Mouse (Mus musculus) liver (tissue): ENCODE measurements at regions not wholly inside any gene's neighbourhood (a gene's known extent, or its start where the extent isn't known, plus 50 kb on each side); places are given as distances from the start of the nearest gene placed in this dataset.

Experiments used
- DNase-seq: peaks from one replicate; pipeline ENCODE4 v3.0.0-alpha.2; 2020; ENCODE audit warnings: mixed read lengths

DNA sequence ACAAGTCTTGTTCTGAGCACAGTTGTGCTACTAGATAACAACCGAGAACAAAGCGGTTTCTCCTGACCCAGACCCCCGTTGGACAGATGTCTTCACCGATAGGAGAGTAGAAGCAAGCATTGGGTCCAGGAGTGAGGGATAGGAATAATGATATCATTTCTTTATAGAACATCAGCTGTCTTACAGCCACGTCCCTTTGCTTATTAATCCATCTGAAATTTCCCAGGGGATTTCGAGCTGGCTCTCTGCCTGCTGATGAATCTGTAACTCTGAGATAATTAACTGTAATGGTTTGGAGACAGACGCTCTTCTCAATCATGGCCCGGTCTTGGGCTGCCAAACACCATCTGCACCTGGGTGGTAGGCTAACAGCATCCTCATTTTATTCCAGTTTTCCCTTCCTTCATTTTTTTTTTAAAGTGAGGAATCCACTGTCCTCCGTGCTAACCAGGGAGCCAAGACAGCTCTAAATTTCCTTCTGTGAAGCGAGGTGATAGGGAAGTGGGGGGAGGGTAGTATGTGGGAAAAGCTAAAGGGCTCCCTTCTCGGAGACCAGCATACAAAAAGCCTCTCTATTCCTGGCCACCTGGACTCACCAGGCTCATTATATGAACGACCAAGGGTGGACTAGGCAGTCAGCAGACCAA lies 75.0 kb upstream of the 1700025G04Rik start:
- DNase-seq = no peak

DNA sequence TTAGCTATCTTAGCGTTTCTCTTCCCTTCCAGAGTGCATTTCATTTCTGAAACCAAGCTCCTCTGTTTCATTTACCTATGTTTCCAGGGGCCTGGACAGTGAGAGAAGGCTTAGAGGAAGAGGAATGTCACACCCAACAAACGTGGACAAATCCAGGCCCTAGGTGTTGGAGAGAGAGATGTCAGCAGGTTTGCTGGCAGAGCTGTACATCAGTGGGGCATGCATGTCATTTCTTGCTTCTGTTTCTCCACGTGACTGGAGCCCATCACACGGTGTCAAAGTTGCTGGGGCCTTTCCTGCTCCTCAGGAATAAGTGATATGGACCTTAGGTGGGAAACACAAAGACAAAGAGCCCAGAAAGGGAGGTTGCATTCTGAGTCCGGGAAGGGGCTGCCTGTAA lies 74.3 kb upstream of the 1700025G04Rik start:
- no peak for DNase-seq

DNA sequence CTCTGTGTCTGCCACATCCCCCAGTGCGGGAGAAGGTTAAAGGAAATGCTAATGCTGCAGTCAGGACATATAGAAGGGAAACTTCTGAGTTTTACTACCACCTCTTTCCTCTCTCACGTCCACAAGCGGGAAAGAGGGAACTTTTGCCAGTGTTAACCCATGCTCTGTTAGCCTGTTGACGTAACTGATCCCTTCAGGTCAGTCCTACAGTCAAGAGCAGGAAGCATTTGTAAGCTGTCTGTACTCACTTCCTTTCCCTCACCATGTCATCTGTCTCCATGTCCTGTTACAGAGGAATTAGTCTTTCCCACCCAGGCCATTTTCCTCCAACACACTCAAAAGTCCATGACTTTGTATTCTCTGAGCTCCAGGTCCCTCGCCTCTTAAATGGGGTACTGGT lies 62.5 kb upstream of the 1700025G04Rik start:
- no peak for DNase-seq

DNA sequence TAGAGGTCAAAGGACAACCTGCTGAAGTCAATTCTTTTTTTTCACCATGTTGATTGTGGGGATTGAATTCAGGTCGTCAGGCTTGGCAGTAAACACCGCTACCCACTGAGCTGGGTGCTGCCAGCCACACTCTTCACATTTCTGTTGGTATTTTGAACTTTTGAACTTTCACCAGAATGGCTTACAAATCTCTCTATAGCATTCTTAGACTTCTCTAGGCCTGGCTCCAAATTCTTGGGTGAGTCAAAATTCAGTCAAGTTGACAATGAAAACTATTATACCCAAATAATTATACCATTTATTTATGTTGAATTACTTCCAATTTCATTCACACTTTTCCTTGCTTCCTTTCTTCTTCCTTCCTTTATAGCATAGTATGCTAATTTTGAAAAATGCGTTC lies 58.8 kb upstream of the 1700025G04Rik start:
- DNase-seq = no peak

DNA sequence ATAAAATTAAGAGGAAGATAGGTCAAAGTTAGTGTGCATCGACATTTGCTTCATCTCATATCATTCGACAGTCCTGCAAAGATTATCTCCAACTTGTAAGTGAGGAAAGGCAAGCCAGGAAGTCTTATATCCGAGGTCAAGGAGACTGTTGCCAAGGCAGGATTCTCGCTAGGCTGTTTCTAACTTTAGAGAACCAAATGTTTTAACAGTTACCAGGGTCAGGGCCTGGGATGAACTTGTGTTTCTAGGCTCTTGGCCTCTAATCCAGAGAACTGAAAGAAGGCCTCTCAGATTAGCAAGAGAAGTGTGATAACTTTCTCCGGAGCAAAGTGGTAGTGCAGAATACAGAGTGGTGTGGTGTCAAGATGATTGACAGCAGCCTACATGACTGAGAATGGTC lies 50.2 kb upstream of the 1700025G04Rik start:
- no peak for DNase-seq
